Mouse (Mus musculus) CD8-positive naive resting alpha-beta T cell, adult 2 months (primary cell): ENCODE measurements around the gene Mtx1.
A peak's percentile ranks its signal among the peaks of the same experiment; 100 is the strongest.
"Not testable (repeated sequence)": the region's sequence is repeated elsewhere in the genome, so short reads cannot be mapped to it uniquely, and the experiment has no call there.

Experiments used
- DNase-seq, 2 experiments: peaks; one replicate each; pipeline ENCODE4 v3.0.0; 2022; ENCODE audit warnings: low read depth in 2 of 2, low spot score in 2 of 2

Mtx1 gene

GRCm38 (mm10) chr3:89242331-89242895 lies 15.5 kb upstream of the Mtx1 start:
- peak in 1 of 2 experiments; percentile 28 for DNase-seq

- DNase-seq = no peak
Observed at GRCm38 (mm10) chr3:89238494-89238893, 11.6 kb upstream of the Mtx1 start.

GRCm38 (mm10) chr3:89237682-89238081 lies 10.8 kb upstream of the Mtx1 start:
- DNase-seq = no peak

GRCm38 (mm10) chr3:89236516-89236915 lies 9.6 kb upstream of the Mtx1 start:
- DNase-seq = no peak

DNA sequence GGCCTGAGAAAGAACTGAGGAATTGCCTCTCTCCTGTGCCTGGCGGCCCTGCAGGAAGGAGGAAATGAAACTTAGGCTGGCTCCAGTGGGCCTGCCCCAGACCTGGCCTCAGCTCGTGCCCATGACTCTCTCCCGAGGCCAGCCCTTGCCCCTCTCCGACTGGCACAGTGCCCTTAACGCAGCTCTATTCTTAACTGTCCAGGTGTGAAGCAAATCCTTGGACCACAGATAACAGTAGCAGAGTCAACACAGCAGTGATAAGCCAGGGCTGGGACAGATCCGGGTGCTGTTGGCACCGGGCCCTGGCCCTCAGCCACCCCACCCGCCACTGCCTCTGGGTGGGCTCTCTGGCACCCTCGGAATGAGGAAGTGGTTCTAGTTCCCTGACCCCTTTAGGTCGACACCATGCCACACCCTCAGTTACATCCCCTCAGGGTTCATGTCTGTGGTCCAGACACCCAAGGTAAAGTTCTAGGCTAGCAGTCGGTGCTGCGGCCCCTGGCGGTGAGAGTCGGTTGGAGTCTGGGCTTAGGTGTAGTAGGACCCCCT lies 6.7 kb upstream of the Mtx1 start:
- no peak for DNase-seq

DNA sequence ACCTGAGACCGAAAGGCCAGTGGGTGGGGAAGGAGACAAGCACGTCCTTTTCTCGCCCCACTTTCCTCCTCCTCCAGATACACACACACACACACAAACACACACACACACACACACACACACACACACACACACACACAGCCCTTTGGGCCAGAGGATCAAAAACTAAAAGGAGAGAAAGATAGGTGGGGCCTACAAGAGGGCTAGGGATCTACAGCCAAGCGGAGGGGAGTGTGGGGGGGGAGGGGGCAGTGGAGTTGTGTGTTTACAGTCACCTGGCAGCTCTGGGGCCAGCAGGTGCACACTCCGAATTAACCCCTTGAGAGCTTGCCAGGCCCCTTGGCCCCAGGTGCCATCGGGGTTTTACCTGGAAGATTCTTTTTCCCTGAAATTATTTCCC lies 5.7 kb upstream of the Mtx1 start:
- no peak for DNase-seq

GRCm38 (mm10) chr3:89231772-89232275 lies 4.9 kb upstream of the Mtx1 start:
- no peak for DNase-seq

DNA sequence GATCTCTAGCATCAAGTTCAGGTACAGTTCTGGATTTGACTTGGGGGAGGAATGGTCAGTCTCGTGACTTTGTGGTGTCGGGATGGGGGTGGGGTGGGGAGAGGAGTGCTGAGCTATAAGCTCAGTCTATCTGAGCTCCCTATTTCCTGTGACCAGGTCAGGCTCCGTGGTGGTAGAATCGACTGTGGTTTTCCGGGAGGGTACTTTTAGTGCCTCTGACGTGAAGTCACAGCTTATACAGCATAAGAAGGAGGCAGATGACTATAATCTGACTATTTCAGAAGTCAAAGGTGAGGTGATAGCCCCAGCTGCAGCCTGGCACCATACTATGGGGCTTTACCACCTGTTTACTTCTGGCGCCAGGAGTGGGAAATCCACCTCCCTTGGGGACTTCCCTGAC lies 4.5 kb upstream of the Mtx1 start:
- no peak for DNase-seq

DNA sequence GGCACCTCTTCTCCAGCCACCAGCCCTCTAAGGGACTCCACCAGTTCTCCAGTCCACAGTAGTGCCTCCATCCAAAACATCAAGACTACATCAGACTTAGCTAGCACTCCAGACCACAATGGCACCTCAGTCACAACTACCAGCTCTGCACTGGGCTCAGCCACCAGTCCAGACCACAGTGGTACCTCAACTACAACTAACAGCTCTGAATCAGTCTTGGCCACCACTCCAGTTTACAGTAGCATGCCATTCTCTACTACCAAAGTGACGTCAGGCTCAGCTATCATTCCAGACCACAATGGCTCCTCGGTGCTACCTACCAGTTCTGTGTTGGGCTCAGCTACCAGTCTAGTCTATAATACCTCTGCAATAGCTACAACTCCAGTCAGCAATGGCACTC lies 3.7 kb upstream of the Mtx1 start:
- no peak for DNase-seq

DNA sequence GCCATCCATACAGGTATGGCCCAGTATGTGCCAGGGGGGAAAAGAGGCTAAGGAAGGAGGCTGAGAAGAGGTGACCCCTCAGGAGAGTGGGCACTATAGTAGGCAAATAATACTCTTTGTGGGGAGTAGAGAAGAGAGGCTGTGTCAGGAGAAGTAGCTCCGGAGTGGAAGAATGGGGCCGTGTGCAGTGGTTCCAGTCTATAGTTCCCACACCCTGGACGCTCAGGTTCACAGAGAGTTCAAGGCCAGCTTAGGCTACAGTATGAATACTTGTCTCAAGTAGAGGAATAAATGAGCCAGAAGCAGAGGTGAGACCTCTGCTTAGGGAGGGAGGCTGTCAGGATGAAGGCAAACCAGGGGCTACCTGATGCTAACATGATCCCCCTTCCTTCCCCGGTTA lies 2.4 kb upstream of the Mtx1 start:
- no peak for DNase-seq

DNA sequence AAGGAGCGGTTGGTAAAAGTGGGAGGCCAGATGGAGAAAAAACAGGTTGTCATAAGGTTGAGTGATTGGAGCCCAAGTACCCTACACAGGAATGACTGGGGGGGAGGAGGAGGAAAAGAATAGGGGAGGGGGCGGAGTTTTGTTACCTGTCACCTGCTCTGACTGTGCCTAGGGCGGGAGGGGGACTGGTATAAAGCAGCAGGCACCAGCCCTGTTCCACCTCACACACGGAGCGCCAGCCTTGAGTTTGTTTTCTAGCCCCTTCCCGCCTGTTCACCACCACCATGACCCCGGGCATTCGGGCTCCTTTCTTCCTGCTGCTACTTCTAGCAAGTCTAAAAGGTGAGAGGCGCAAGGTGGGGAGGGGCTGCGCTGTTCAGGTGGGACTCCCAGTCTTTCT lies 1.9 kb upstream of the Mtx1 start, which contains the start of gene Muc1:
Gene Muc1 (plus strand): TSS at position 222 of the 400 bp plus-strand sequence.
- DNase-seq = no peak

DNA sequence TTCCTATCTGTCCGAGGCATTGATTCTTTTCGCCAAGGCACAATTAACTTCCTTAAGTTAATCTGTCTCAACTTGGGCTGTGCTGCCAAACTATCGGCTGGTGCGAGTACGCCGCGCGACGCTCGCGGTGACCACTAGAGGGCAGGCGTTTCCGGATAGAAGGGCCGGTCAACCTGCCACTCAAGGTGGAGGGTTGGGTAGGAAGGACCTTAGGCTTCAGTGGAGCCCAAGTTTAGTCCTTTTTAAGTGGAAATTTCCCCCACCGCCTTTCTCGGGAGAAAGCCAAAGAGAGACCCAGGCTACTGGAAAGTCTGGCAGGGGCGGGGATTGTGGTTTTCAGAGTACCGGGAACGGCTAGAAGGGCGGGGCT lies 1.3 kb upstream of the Mtx1 start:
- DNase-seq = peak; percentile 73 to 82

DNA sequence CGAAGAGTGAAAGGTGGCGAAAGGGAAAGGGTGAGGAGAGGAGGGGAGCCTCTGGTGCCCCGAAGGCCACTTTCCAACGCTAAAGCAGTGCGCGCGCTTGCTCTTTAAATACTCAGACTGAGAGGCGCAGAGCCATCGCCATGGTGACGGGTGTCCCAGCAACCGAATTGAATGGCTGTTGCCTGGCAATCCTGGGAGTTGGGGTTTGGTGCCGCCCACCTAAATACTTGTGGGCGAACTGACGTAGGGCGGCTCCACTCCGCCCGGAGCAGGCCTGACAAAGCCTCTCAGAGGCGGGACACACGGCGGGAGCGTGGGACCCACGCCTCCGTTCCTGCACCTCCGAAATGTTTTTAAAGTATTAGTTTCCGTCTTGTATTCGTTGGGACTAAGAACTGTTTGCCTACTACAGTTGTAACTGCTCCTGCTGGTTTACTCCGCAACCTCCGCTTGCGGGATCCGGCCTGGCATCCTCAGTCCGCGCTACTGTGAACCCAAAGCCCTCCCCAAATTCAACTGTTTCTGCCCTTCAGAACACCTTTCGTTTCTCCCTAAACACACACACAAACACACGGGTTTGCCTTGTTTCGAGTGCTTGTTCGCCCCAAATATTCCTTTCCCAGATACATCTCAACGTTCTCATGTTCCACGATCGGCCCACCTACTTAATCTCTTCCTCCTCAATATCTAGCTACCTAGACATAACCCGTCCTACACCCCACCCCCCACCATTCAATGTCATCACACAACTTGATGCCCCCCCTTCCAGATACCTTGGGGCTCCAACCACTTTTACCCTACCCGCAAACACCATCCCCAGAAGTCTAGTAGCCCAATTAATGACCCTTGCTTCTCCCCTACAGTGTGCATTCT lies 655 bp upstream of the Mtx1 start:
- DNase-seq = peak; percentile 75 to 76

GRCm38 (mm10) chr3:89226361-89226760 lies 527 bp downstream of the Mtx1 start:
- DNase-seq = no peak

GRCm38 (mm10) chr3:89225918-89226317 lies 970 bp downstream of the Mtx1 start:
- no peak for DNase-seq

- no peak for DNase-seq
Observed at GRCm38 (mm10) chr3:89225321-89225815, 1.5 kb downstream of the Mtx1 start.

- DNase-seq = no peak
Observed at GRCm38 (mm10) chr3:89224796-89225195, 2.1 kb downstream of the Mtx1 start.

DNA sequence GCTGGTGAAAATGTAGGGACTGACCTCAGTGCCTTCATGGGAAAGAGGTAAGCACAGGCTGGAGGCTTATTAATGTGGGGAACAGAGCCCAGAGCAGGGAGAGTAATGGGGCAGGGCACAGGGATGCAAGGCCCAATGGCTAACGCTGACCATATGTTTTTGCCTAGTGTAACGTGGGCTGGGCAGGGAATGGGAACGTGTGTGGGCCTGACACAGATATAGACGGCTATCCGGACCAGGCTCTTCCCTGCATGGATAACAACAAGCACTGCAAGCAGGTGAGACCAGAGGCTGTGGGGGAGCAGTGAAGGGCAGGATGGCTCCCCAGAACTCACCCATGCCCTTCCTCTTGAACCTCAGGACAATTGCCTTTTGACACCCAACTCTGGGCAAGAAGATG lies 5.7 kb downstream of the Mtx1 start:
- DNase-seq = no peak

DNA sequence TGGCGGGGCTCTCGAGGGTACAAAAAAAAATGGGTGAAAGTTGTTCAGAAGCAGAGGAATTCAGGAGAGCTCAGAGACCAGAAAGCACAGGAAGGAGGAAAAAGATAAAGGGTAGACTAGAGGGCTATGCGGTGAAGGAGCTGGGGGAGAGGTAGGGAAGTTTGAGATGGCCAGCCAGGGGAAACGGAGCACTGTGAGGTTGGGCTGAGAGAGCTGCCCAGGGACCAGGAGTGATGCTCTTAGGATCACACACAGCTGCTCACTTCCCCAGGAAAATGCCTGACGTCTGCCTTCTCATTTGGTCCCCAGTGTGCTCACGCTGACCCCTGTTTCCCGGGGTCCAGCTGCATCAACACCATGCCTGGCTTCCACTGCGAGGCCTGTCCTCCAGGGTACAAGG lies 7.3 kb downstream of the Mtx1 start:
- DNase-seq = no peak

DNA sequence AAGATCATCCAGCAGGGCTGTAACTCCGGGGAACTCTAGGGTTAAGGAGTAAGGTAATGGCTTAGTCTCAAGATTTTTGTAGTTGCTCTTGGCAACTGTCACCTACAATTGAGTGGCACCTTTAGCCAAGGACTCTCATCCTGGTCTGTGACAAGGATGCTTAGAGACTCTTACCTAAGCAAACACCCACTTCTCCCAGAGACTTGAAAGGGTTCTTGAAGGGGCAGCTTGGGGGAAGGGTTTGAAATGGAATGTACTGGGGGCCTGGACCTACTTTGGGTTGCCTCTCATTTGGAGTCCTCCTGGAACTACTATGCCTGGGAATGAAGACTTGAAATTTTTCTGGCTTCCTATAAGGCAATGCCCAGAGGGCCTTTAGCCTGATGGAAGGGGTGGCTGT lies 8.6 kb downstream of the Mtx1 start:
- no peak for DNase-seq

- not testable (repeated sequence) for DNase-seq
Observed at GRCm38 (mm10) chr3:89216407-89216806, 10.5 kb downstream of the Mtx1 start.

GRCm38 (mm10) chr3:89215853-89216252 lies 11.0 kb downstream of the Mtx1 start:
- peak; percentile 78 to 87 for DNase-seq
